In genomic region chr1:161237339-161237738, GRCm38 (mm10) we compare ENCODE assay signal across 30 mouse cellular contexts. TPM values are rescaled to one million over a fixed set of nuclear protein-coding genes. Genes with fewer than 3 reads are reported as not detected.
DNase-seq lines count a peak whose midpoint lies in the region; ATAC-seq and TF ChIP-seq lines count a peak whose summit lies in the region.
"Had no signal": no experiment of that assay in that cellular context is flagged by ENCODE, and none has a peak within 500 bp of the region (broad histone marks: within the 10 kb centered on the region; RNA-seq: fewer than 3 reads in every experiment).

No protein-coding gene starts in this region.

- H3K9me3 ChIP-seq in intestine, embryonic 14.5 days (ENCODE audit: control insufficient read depth, low read length), result no peaks in the 10 kb centered on the region
- H3K9me3 ChIP-seq in intestine, embryonic 15.5 days, result no peaks in the 10 kb centered on the region
- H3K9me3 ChIP-seq in intestine, postnatal 0 days (ENCODE audit: control insufficient read depth), result no peaks in the 10 kb centered on the region
- H3K9me3 ChIP-seq: embryonic facial prominence, embryonic 10.5 days; embryonic facial prominence, embryonic 13.5 days; forebrain, embryonic 12.5 days; forebrain, embryonic 15.5 days; hindbrain, embryonic 10.5 days; hindbrain, embryonic 13.5 days had no signal

- TF ChIP-seq CTCF in intestine, postnatal 0 days (IDR thresholded peaks at IDR 0.05; ENCODE audit: low read depth), result no peak

- H3K9ac ChIP-seq in intestine, embryonic 14.5 days (ENCODE audit: low read length), result no peak overlapping the region
- H3K9ac ChIP-seq in intestine, embryonic 15.5 days, result no peak overlapping the region
- H3K9ac ChIP-seq in intestine, postnatal 0 days (ENCODE audit: low read depth, low read length), result no peak overlapping the region
- H3K9ac ChIP-seq: embryonic facial prominence, embryonic 13.5 days; forebrain, embryonic 12.5 days; forebrain, embryonic 15.5 days; hindbrain, embryonic 13.5 days had no signal

- ATAC-seq in intestine, embryonic 14.5 days (replicated peaks; ENCODE audit: low FRiP score, low TSS enrichment, low read depth), result peak; percentile 65; the same call in 1 of the 2 replicates
- ATAC-seq in intestine, embryonic 15.5 days, result no peak
- ATAC-seq in intestine, postnatal 0 days, result peak; percentile 19; the same call in 1 of the 2 replicates
- ATAC-seq: activated CD4-positive, CD25-positive, alpha-beta regulatory T cell, adult 4 months; forebrain, embryonic 15.5 days; hindbrain, embryonic 16.5 days; Patski had no signal

- H3K4me3 ChIP-seq in intestine, embryonic 14.5 days (ENCODE audit: low read depth, low read length), result no peak overlapping the region
- H3K4me3 ChIP-seq in intestine, embryonic 15.5 days (replicated peaks), result no peak overlapping the region
- H3K4me3 ChIP-seq in intestine, postnatal 0 days (ENCODE audit: low read depth, low read length), result no peak overlapping the region
- H3K4me3 ChIP-seq: embryonic facial prominence, embryonic 10.5 days; embryonic facial prominence, embryonic 13.5 days; erythroblast, embryonic 14.5 days; forebrain, embryonic 12.5 days; forebrain, embryonic 15.5 days; hindbrain, embryonic 10.5 days; hindbrain, embryonic 13.5 days had no signal

- no peaks in the 10 kb centered on the region for H3K27me3 ChIP-seq in intestine, embryonic 14.5 days (replicated peaks; ENCODE audit: control insufficient read depth, insufficient read depth, low read length)
- H3K27me3 ChIP-seq in intestine, embryonic 15.5 days (replicated peaks), result no peaks in the 10 kb centered on the region
- no peaks in the 10 kb centered on the region for H3K27me3 ChIP-seq in intestine, postnatal 0 days (replicated peaks; ENCODE audit: control insufficient read depth, insufficient read depth, low read length)
- H3K27me3 ChIP-seq: CH12.LX; embryonic facial prominence, embryonic 13.5 days; forebrain, embryonic 12.5 days; forebrain, embryonic 15.5 days; hindbrain, embryonic 13.5 days; Patski had no signal

- no peak overlapping the region for H3K27ac ChIP-seq in intestine, embryonic 14.5 days (ENCODE audit: low read depth)
- H3K27ac ChIP-seq in intestine, embryonic 15.5 days, result no peak overlapping the region
- H3K27ac ChIP-seq in intestine, postnatal 0 days (ENCODE audit: low read depth, low read length), result no peak overlapping the region
- H3K27ac ChIP-seq: embryonic facial prominence, embryonic 10.5 days; embryonic facial prominence, embryonic 13.5 days; forebrain, embryonic 12.5 days; forebrain, embryonic 15.5 days; hindbrain, embryonic 10.5 days; hindbrain, embryonic 13.5 days had no signal

- DNase-seq in intestine, embryonic 14.5 days (ENCODE audit: low spot score), result no peak
- DNase-seq in R1 (ENCODE audit: low read depth, low spot score), result peak; percentile 60
- DNase-seq in lung, adult 18-20 months, result no peak
- DNase-seq in frontal cortex, postnatal 25 days (ENCODE audit: low spot score in 2 of 2), result no peak
- DNase-seq: adrenal gland, adult 8-10 months; adrenal gland, postnatal 25 days; B cell, adult 2 months; cerebellum, adult 11-12 months; cerebellum, adult 8-10 months; cerebellum, postnatal 10 days; cerebellum, postnatal 36 days; embryo, embryonic 11 days; gastrocnemius, postnatal 10 days; gastrocnemius, postnatal 36 days; heart, postnatal 36 days; kidney, adult 18-20 months had no signal

- H3K4me1 ChIP-seq in intestine, embryonic 14.5 days (replicated peaks; ENCODE audit: control insufficient read depth, insufficient read depth, low read length), result 0 out of 2 replicates have a peak, but pooled peaks cover 5% of the 10 kb centered on the region
- no peaks in the 10 kb centered on the region for H3K4me1 ChIP-seq in intestine, embryonic 15.5 days (replicated peaks)
- no peaks in the 10 kb centered on the region for H3K4me1 ChIP-seq in intestine, postnatal 0 days (replicated peaks; ENCODE audit: control insufficient read depth, insufficient read depth, low read length)
- H3K4me1 ChIP-seq: embryonic facial prominence, embryonic 10.5 days; forebrain, embryonic 12.5 days; hindbrain, embryonic 10.5 days; hindbrain, embryonic 13.5 days had no signal

- H3K4me2 ChIP-seq in intestine, embryonic 14.5 days (ENCODE audit: low read length), result no peak overlapping the region
- no peak overlapping the region for H3K4me2 ChIP-seq in intestine, embryonic 15.5 days (replicated peaks)
- H3K4me2 ChIP-seq in intestine, postnatal 0 days (replicated peaks; ENCODE audit: low read depth), result no peak overlapping the region
- H3K4me2 ChIP-seq: embryonic facial prominence, embryonic 13.5 days; forebrain, embryonic 12.5 days; forebrain, embryonic 15.5 days; heart, embryonic 11.5 days; hindbrain, embryonic 13.5 days had no signal

- peaks cover 43% of the 10 kb centered on the region for H3K36me3 ChIP-seq in intestine, embryonic 14.5 days (ENCODE audit: control insufficient read depth, insufficient read depth, low read length)
- peaks cover 5% of the 10 kb centered on the region; the same call in 1 of the 2 replicates for H3K36me3 ChIP-seq in intestine, embryonic 15.5 days
- H3K36me3 ChIP-seq in intestine, postnatal 0 days (ENCODE audit: control insufficient read depth, insufficient read depth), result peaks cover 33% of the 10 kb centered on the region

- 91% methylated on average over 7 of the region's 7 CpGs for WGBS in intestine, embryonic 14.5 days
- 89% methylated on average over 7 of the region's 7 CpGs for WGBS in intestine, embryonic 15.5 days
- WGBS in intestine, postnatal 0 days, result 92% methylated on average over 7 of the region's 7 CpGs

RNA-seq across cellular contexts. Expression of gene Prdx6, which starts 13.7 kb away (rescaled TPM):
- 518 and 523 TPM in 2 replicates for polyA plus RNA-seq in intestine, embryonic 14.5 days (2014; fragmentation: Nextera tagmentation; extraction: Ambion mirVana)
- polyA plus RNA-seq in intestine, embryonic 15.5 days (2015; fragmentation: Nextera tagmentation; extraction: Ambion mirVana), result 484 and 495 TPM in 2 replicates
- polyA plus RNA-seq in intestine, postnatal 0 days (2015; fragmentation: Nextera tagmentation; extraction: Ambion mirVana), result 373 and 385 TPM in 2 replicates
